Mouse (Mus musculus) spleen, embryonic (tissue): ENCODE data around the gene Diaph2.

Experiments used
- CTCF ChIA-PET: fragments of 350-600 bp; sonication (Branson Sonifier 250); formaldehyde crosslinking; loops from one replicate; lab custom pipeline; 2022; lab: Charles Lee

Diaph2 gene

DNA sequence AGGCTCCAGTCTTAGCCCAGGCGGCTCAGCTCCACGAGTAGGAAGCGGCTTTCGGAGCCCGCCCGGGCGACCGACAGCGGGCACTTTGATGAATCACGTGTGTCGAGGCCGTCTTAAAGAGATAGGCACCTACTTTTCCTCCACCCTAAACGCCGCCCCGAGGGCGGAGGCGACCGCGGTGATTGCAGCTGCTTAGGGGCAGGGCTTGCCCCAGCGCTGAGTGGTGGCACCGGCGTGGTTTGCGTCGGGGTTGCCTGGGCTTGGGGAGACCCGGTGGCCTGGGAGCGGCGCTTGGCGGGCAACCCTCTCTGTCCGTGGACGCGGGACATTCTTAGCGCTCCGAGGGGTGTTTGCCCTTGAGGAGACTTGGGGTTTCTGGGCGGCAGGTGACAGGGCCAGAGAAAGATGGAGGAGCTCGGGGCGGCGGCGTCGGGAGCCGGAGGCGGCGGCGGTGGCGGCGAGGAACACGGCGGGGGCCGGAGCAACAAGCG lies at the start of gene Diaph2:
Gene Diaph2, plus strand, starts transcription at position 172 of the 491 bp plus-strand sequence.
- CTCF ChIA-PET = no interaction called here

DNA sequence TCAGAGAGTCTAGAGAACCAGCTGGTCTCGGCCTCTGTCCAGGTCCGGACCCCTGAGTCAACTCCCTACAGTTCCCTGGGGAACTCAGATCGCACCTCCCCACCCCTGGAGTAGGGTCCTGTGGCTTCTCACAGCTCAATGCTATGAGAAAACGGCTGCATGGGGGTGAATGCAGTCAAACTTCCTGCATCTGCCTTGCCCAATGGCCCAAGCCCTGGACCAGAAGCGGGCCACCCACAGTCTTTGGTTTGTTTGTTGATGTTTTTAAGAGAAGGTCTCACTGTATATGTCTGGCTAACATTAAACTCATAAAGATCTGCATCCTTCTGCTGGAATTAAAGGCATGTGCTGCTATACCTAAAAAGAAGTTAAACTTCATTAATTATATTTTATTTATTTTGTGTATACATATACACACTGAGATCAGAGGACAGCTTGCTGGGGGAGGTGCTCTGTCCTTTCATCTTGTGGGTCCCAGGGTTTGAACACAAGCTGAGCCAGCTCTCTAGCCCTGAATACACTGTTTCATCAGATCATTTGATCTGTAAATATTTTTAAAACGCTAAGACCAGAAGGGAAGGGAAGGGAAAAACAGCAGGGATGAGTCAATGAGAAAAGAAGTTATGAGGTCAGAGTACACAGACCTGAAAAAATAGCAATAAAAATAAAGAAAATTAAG lies 47.8 kb upstream of the Diaph2 start:
- CTCF ChIA-PET = no interaction called here

- CTCF ChIA-PET = no interaction called here
Measured at GRCm38 (mm10) chrX:129709656-129710055, 39.9 kb upstream of the Diaph2 start.

DNA sequence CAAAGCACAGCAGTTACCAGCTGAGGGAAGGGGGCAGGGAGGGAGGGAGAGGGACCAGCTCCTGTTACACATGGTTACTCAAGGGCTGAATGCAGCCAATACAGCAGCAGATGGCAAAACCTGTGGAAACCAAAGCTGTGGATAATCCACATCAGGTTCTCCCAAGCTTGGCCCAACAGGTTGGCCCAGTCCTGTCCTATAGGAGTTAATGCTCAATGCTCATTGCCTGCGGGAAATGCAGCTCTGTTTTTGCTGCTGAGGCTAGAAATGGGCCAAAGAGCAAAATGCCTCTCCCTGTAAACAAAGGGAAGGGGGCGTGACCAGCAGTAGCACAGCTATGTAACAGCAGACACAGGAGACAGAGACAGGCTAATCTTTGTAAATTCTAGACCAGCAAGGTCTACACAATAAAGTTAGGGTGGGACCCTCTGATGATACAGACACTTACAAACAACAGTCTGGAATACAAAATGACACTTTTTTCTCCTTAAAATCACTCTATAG lies 20.8 kb upstream of the Diaph2 start:
- CTCF ChIA-PET = no interaction called here

GRCm38 (mm10) chrX:129736562-129736961 lies 13.0 kb upstream of the Diaph2 start:
- CTCF ChIA-PET = no interaction called here

DNA sequence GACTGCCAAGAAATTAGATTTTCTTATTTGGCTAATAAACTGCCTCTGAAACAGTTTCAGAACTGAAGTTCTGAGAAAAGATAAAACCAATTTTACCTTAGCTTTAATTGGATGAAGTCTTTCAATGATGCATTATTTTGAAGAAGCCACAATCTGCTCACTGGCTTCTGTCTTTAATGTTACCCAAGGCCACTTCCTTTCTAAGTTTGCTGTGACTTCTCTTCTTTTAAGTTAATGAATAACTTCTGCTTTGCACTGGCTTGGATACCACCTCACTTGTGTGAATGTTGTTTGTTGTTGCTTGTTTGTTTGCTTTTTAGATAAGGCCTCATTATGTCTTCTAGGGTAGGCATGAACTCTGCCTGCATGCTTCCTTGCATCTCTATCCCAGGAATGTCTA lies 10.3 kb upstream of the Diaph2 start:
- CTCF ChIA-PET = interaction anchor here (0.6 kb wide), 1 partner anchor 38 kb away, joined by 3 read pairs; no protein-coding TSS in a partner anchor

- CTCF ChIA-PET = no interaction called here
Measured at GRCm38 (mm10) chrX:129742981-129743380, 6.6 kb upstream of the Diaph2 start.

- CTCF ChIA-PET = no interaction called here
Measured at GRCm38 (mm10) chrX:129745976-129746375, 3.6 kb upstream of the Diaph2 start.

GRCm38 (mm10) chrX:129749102-129749501 lies 440 bp upstream of the Diaph2 start:
- CTCF ChIA-PET = no interaction called here

- CTCF ChIA-PET = no interaction called here
Measured at GRCm38 (mm10) chrX:129750094-129750569, 590 bp downstream of the Diaph2 start.

- CTCF ChIA-PET = no interaction called here
Measured at GRCm38 (mm10) chrX:129750606-129751005, 1.1 kb downstream of the Diaph2 start.

DNA sequence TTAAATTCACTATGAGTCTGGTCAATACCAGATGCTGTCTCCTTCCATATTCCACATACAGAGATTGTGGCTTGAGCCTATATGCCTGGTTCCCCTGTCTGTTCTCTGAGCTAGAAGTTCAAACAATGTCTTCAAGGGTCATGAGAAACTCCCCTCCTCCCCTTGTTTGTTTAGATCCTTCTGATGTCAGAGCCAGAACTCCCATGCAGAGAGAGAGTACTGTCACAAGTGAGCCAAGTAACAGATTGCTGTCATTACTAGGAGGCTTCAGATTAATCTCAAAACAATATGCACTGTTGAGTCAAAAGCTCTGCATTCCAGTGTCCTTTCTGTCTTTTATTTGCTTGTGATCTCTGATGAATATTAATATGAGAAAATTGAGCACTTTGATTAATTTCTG lies 7.1 kb downstream of the Diaph2 start:
- CTCF ChIA-PET = no interaction called here

GRCm38 (mm10) chrX:129762649-129763048 lies 13.1 kb downstream of the Diaph2 start:
- CTCF ChIA-PET = no interaction called here

GRCm38 (mm10) chrX:129765378-129765777 lies 15.8 kb downstream of the Diaph2 start:
- CTCF ChIA-PET = no interaction called here

GRCm38 (mm10) chrX:129766811-129767210 lies 17.3 kb downstream of the Diaph2 start:
- CTCF ChIA-PET = no interaction called here

DNA sequence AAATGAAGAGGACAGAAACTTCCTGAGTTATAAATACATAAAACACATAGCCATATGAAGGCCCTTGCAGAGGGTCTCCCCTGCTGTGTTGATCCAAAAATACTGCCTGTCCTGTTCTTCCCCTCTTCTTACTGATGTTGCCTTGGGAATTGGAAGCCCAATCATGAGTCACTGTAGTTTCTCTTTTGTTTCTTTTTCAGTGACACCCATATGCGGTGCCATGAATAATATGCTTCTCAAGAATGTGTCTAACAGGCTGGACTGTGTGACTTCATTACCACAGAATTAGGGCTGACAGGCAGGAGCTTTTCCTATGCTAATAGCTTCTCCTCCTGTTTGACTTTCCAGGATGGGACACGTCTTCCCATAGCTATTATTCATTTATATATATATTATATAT lies 21.1 kb downstream of the Diaph2 start:
- CTCF ChIA-PET = no interaction called here

- CTCF ChIA-PET = no interaction called here
Measured at GRCm38 (mm10) chrX:129773556-129774255, 24.2 kb downstream of the Diaph2 start.

GRCm38 (mm10) chrX:129774478-129774877 lies 24.9 kb downstream of the Diaph2 start:
- CTCF ChIA-PET = no interaction called here

- CTCF ChIA-PET = interaction anchor here (0.7 kb wide), 1 partner anchor 37 kb away, joined by 3 read pairs; no protein-coding TSS in a partner anchor
Measured at GRCm38 (mm10) chrX:129776761-129777160, 27.2 kb downstream of the Diaph2 start.

DNA sequence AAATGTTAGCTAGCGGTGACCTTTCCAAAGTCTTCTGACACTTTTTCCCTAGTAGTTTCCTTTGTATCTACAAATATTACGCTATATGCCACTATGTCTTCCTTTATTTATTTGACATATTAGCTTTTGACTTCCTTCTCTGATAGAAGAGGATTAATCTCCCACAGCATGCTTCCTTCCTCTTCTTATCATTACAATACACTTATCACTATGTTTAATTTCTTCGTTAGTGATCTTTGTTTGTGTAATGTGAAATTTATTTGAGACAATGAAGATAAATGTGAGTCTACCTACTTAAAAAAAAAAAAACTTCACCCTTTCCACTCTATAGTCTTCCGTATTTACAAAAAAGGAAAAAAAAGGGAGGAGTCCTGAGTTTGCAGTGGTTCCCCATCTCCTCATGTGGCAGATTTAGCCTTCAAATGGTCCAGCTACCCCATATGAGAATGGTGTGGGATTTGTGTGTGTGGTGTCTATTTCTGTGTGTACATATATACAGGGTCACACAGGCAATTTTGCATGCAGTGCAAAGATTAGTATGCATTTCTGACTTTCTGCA lies 27.9 kb downstream of the Diaph2 start:
- CTCF ChIA-PET = interaction anchor here (0.7 kb wide), 1 partner anchor 38 kb away, joined by 3 read pairs; no protein-coding TSS in a partner anchor

DNA sequence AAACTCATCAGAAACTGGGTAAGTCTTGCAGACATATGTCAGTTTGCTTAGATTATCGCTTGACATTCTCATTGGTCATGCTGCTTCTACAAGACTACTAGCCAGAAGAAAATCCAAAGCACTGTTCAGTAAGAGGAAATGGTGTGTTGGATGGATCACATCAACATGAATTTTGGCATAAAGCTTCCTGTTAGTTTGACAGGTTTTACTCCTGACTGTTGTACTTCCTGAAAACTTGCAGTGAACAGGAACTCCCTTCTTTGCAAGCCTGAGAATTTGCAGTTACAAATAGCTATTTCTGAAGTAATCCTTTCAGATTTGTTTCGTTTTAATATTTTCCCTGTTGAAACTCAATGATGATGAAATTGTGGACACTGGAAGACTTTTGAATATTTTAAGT lies 32.3 kb downstream of the Diaph2 start:
- CTCF ChIA-PET = no interaction called here

DNA sequence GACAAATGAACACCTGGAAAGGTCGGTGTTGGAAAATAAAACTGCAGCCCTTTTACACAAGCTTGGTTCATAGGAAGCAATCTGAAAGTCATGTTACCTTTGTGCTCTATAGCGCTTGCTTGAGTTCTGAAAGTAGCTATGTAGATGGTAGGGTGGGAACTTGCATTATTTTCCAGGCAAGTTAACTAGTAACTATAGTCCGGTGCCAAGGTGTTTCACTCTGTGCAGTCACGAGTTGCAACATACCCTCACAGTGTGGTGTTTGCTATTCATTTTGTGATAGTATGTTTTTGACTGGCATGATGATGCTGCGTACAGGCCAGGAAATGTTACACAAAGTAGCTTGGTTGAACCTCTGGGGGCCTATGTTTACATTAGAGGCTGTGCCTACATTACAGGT lies 34.5 kb downstream of the Diaph2 start:
- CTCF ChIA-PET = no interaction called here
